Mouse (Mus musculus) embryonic facial prominence, embryonic 10.5 days (tissue): ENCODE measurements at regions not wholly inside any gene's neighbourhood (a gene's known extent, or its start where the extent isn't known, plus 50 kb on each side); places are given as distances from the start of the nearest gene placed in this dataset.
A peak's percentile ranks its signal among the peaks of the same experiment; 100 is the strongest.

Experiments used
- DNase-seq: peaks from one replicate; pipeline ENCODE4 v3.0.0-alpha.2; 2017; ENCODE audit warnings: low spot score
- H3K27ac ChIP-seq: fragments of 300-500 bp; sonication (generic); replicated peaks from 2 replicates; pipeline ENCODE4 v1.5.1; 2016; ENCODE audit warnings: mild to moderate bottlenecking
- H3K27me3 ChIP-seq: fragments of 300-500 bp; sonication (generic); replicated peaks from 2 replicates; pipeline ENCODE4 v1.6.1; 2016; ENCODE audit warnings: low read depth, mild to moderate bottlenecking; ENCODE audit not compliant: poor library complexity, severe bottlenecking
- H3K36me3 ChIP-seq: fragments of 300-500 bp; sonication (generic); replicated peaks from 2 replicates; pipeline ENCODE4 v1.6.1; 2016; ENCODE audit warnings: mild to moderate bottlenecking, moderate library complexity
- H3K4me1 ChIP-seq: fragments of 300-500 bp; sonication (generic); 2 replicates; pipeline ENCODE4 v1.6.1; 2016
- H3K4me3 ChIP-seq: fragments of 300-500 bp; sonication (generic); 2 replicates; pipeline ENCODE4 v1.5.1; 2016; ENCODE audit warnings: mild to moderate bottlenecking, moderate library complexity
- H3K9me3 ChIP-seq: fragments of 300-500 bp; sonication (generic); 2 replicates; pipeline ENCODE4 v1.6.1; 2016; ENCODE audit warnings: mild to moderate bottlenecking
- WGBS: fragments of 180-500 bp; shearing (Covaris S2); methylation state at CpG from one replicate; pipeline ENCODE4 v1.1.7; 2016; 5-methylcytosine and 5-hydroxymethylcytosine counted together

DNA sequence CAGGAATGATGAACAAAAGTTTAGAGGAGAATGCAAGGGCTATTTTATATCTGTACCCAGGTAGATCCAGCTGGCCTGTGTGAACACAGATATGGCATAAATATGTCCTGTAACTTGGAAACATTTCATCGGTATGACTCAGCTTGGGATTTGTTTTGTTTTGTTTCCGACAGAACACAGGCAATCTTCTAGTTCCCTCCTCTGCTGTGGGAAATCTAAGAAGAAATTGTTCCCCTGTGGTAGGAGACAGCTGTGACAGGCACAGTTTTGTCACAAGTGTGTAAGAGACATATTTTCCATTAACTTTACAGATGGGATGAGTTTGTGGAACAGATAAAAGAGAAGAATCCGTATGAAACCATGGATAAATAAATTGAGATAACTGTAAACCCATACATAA is 687.0 kb downstream of the Tpm3-rs7 start:
- no peaks in the 10 kb centered on the region for H3K9me3 ChIP-seq
- no peaks in the 10 kb centered on the region for H3K27me3 ChIP-seq
- no peak for DNase-seq
- no peaks in the 10 kb centered on the region for H3K4me1 ChIP-seq
- H3K4me3 ChIP-seq, result no peak overlapping the region
- 82% methylated on average over 3 of the region's 3 CpGs for WGBS
- H3K27ac ChIP-seq, result no peak overlapping the region
- no peaks in the 10 kb centered on the region for H3K36me3 ChIP-seq

DNA sequence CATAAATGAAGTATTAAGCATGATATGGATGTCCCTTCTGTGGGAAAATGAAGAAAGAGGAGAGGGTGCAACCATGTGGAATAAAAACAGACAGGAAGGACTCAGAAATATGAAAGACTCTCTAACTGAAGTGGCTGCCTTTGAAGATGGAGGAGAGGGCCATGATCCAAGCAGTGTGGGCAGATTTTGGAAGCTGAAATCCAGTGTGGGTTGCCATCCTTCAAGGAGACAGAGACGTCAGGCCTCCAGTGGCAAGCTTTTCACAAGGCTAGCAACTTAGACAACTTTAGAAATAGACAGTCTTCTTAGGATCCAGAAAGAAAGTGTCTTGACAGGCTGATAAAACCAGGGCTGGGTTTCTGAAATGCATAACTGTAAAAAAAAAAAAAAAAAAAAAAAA is 688.0 kb downstream of the Tpm3-rs7 start:
- Histone ChIP-seq H3K27ac (no peak overlapping the region), H3K4me1 (no peaks in the 10 kb centered on the region), H3K36me3 (no peaks in the 10 kb centered on the region), H3K27me3 (no peaks in the 10 kb centered on the region), H3K4me3 (no peak overlapping the region), H3K9me3 (no peaks in the 10 kb centered on the region)
- 77% methylated on average over 1 of the region's 1 CpGs for WGBS
- DNase-seq, result no peak

DNA sequence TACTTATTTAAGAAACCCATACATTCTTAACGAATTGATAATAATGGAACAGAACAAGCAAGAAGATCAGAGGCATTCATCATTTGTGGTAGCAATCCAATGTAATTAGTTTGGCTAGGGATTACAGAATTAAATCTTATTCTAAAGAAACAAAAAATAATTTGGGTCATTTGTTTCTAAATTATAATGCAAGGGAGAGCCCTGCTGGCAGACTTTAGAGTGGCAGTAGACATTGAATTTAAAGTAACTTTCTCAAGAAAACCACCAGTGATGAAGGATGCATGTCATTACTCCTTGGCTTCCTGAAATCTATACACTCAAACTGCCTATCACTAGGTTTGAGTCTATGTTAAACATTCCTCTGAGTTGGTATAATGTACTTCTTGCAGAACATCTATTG is 722.7 kb downstream of the Tpm3-rs7 start:
- Histone ChIP-seq H3K4me1 (no peaks in the 10 kb centered on the region), H3K9me3 (no peaks in the 10 kb centered on the region), H3K27me3 (no peaks in the 10 kb centered on the region), H3K4me3 (no peak overlapping the region), H3K36me3 (no peaks in the 10 kb centered on the region), H3K27ac (no peak overlapping the region)
- no peak for DNase-seq
- 87% methylated on average over 1 of the region's 1 CpGs for WGBS

DNA sequence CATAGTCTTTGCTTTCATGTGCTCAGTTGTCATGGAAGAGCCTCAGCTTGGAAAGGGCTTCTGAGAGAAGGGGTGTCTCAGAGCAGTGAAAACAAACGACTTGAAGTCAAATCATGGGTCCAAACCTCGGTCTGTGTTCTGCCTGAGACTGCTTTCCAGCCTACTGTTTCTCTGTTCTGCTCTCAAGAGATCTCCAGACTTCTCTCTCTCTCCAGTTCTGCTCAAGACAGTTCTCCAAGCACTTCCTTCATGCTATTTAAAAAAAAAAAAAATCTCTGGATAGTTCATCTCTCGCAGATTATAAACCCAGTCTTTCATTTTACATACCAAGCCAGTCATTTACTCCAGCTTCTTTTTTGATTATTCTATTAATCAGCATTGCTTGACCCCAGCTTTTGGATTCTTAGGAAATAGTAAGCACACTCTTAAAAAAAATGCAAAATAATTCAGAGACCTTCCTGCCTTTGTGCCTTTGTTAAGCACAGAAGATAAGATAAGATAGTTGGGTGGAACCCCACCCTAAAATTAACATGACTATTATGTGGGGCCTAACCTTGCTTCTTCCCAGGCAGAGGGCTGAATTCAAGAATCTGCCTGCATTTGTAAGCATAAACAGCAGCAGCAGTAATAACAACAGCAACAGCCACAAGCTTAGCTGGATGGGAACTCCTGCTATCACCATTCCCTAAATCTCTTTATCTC is 724.4 kb downstream of the Tpm3-rs7 start:
- no peak overlapping the region for H3K27ac ChIP-seq
- WGBS, result 52% methylated on average over 3 of the region's 3 CpGs
- no peaks in the 10 kb centered on the region for H3K9me3 ChIP-seq
- H3K4me3 ChIP-seq, result no peak overlapping the region
- no peak for DNase-seq
- no peaks in the 10 kb centered on the region for H3K27me3 ChIP-seq
- no peaks in the 10 kb centered on the region for H3K4me1 ChIP-seq
- H3K36me3 ChIP-seq, result no peaks in the 10 kb centered on the region

DNA sequence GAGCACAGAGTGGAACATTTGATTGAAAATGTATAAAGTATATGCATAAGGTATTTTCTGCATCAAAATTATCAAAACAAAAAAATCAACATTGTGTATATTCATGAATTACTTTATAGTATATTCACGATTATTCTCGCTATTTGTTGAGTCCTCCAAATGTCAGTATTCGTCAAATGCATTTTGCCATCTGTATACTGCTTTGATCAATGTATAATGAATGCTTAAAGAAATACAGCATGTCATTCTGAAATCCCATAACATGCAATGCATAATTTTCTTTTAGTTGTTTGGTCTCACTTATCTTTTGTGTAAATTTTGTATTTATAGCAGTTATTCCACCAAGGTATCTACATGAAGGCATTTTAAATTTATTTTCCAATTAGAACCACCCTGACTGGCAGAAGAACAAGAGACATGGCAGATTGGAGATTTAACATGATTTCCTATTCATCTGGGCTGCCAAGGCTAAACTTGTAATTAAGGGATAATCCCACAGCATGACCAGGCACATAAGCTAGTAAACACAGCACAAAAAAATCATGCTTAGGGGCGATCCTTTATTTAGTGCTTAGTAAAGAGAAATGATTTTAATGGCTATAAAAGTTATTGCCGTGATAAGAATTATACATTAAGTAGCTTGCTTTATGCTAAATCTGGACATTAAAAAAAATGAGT is 739.3 kb downstream of the Tpm3-rs7 start:
- Histone ChIP-seq H3K27ac (no peak overlapping the region), H3K4me1 (no peaks in the 10 kb centered on the region), H3K4me3 (no peak overlapping the region), H3K27me3 (no peaks in the 10 kb centered on the region), H3K36me3 (no peaks in the 10 kb centered on the region), H3K9me3 (no peaks in the 10 kb centered on the region)
- no peak for DNase-seq
- 87% methylated on average over 5 of the region's 5 CpGs for WGBS

- no peak for DNase-seq
- 61% methylated on average over 2 of the region's 2 CpGs for WGBS
- H3K27me3 ChIP-seq, result no peaks in the 10 kb centered on the region
- H3K36me3 ChIP-seq, result no peaks in the 10 kb centered on the region
- H3K4me1 ChIP-seq, result peaks cover 3% of the 10 kb centered on the region
- no peaks in the 10 kb centered on the region for H3K9me3 ChIP-seq
- no peak overlapping the region for H3K27ac ChIP-seq
- no peak overlapping the region for H3K4me3 ChIP-seq
Measured at GRCm38 (mm10) chr14:114061347-114061746, 746.9 kb downstream of the Tpm3-rs7 start.

DNA sequence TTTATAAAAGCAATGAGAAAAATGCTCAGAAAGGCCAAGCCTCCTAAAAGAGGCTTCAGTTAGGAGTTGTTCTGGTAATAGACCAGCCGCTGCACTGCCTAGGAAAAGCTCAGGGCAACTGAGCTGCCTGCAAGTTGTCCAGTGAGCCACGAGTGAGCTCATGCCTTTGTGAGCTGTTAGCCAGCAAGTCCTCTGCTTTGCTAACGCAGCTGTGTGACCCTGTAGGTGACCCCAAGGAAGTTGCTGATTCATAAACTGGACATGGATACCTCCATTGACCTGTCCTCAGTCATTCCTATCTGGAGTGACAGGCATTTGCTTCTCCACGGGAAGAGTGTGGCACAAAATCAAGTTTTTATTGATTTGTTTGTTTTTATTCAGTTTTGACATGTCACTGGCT is 748.2 kb downstream of the Tpm3-rs7 start:
- Histone ChIP-seq H3K9me3 (no peaks in the 10 kb centered on the region), H3K36me3 (no peaks in the 10 kb centered on the region), H3K27ac (no peak overlapping the region), H3K4me1 (peaks cover 3% of the 10 kb centered on the region), H3K27me3 (no peaks in the 10 kb centered on the region), H3K4me3 (no peak overlapping the region)
- DNase-seq, result peak; percentile 44
- 24% methylated on average over 4 of the region's 4 CpGs for WGBS

- Histone ChIP-seq H3K4me3 (no peak overlapping the region), H3K27ac (no peak overlapping the region), H3K9me3 (no peaks in the 10 kb centered on the region), H3K4me1 (no peaks in the 10 kb centered on the region), H3K27me3 (no peaks in the 10 kb centered on the region), H3K36me3 (no peaks in the 10 kb centered on the region)
- DNase-seq, result no peak
- 77% methylated on average over 2 of the region's 2 CpGs for WGBS
Measured at GRCm38 (mm10) chr14:114073236-114073635, 758.8 kb downstream of the Tpm3-rs7 start.

DNA sequence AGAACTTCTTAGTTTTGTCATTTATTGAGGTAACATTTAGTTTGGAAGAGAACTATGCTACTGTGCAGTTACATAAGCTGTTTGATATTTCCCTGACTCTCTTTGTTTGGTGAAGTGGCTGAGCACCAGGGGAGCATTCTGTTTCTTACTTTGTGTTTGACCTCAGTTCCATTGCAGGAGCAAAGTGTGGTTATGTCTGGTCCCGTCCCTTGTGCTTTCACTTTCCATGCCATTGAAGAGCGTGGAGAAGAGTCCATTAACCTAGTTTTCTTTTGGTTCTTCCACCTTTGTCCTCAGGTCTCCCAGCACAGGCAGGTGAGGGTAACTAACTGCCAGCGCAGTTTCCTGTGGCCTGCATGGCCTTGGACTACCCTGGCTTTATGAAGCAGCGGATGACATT is 759.6 kb downstream of the Tpm3-rs7 start:
- Histone ChIP-seq H3K4me1 (no peaks in the 10 kb centered on the region), H3K9me3 (no peaks in the 10 kb centered on the region), H3K27ac (no peak overlapping the region), H3K27me3 (no peaks in the 10 kb centered on the region), H3K36me3 (no peaks in the 10 kb centered on the region), H3K4me3 (no peak overlapping the region)
- 86% methylated on average over 4 of the region's 4 CpGs for WGBS
- no peak for DNase-seq

DNA sequence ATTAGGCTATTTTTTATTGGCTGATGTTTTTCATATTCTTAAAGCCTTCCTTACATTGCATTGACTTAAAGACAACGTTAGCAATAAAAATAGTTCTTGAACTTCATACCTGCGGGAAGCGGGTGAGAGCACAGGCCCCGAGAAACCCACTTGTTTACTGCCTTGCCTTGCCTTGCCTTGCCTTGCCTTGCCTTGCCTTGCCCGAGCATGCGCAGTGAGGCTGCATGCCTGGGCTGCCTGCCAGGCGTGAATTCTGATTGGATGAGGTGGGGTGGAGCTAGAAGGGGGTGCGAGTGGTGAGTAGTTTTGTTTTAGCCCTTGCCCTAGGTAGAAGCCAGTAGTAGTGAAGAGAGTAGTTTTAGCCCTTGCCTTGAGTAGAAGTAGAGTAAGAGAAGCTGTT is 792.4 kb downstream of the Tpm3-rs7 start:
- Histone ChIP-seq H3K4me1 (no peaks in the 10 kb centered on the region), H3K36me3 (no peaks in the 10 kb centered on the region), H3K27me3 (no peaks in the 10 kb centered on the region), H3K27ac (no peak overlapping the region), H3K4me3 (no peak overlapping the region), H3K9me3 (no peaks in the 10 kb centered on the region)
- 73% methylated on average over 8 of the region's 8 CpGs for WGBS
- no peak for DNase-seq

- no peak for DNase-seq
- WGBS, result 90% methylated on average over 2 of the region's 2 CpGs
- H3K27me3 ChIP-seq, result no peaks in the 10 kb centered on the region
- no peak overlapping the region for H3K4me3 ChIP-seq
- no peaks in the 10 kb centered on the region for H3K9me3 ChIP-seq
- no peaks in the 10 kb centered on the region for H3K4me1 ChIP-seq
- H3K27ac ChIP-seq, result no peak overlapping the region
- no peaks in the 10 kb centered on the region for H3K36me3 ChIP-seq
Measured at GRCm38 (mm10) chr14:114128491-114128890, 814.1 kb downstream of the Tpm3-rs7 start.

- no peak overlapping the region for H3K27ac ChIP-seq
- WGBS, result 87% methylated on average over 4 of the region's 4 CpGs
- no peaks in the 10 kb centered on the region for H3K9me3 ChIP-seq
Measured at GRCm38 (mm10) chr14:114166005-114166404, 851.6 kb downstream of the Tpm3-rs7 start.

GRCm38 (mm10) chr14:114215609-114216008 is 876.4 kb upstream of the Gpc5 start:
- no peaks in the 10 kb centered on the region for H3K36me3 ChIP-seq
- WGBS, result 91% methylated on average over 5 of the region's 5 CpGs
- no peak overlapping the region for H3K4me3 ChIP-seq
- no peak for DNase-seq
- H3K4me1 ChIP-seq, result no peaks in the 10 kb centered on the region
- H3K27me3 ChIP-seq, result no peaks in the 10 kb centered on the region
- no peaks in the 10 kb centered on the region for H3K9me3 ChIP-seq
- H3K27ac ChIP-seq, result no peak overlapping the region

More at GRCm38 (mm10) chr14:114166005-114166404, 851.6 kb downstream of the Tpm3-rs7 start:
- no peak for DNase-seq
- no peaks in the 10 kb centered on the region for H3K4me1 ChIP-seq
- H3K36me3 ChIP-seq, result no peaks in the 10 kb centered on the region
- H3K4me3 ChIP-seq, result no peak overlapping the region
- H3K27me3 ChIP-seq, result no peaks in the 10 kb centered on the region
